Mouse (Mus musculus) heart, postnatal 14 days (tissue): Measurements from ENCODE around the gene Adgrg3. TPM values are rescaled to one million over a fixed set of nuclear protein-coding genes. Genes with fewer than 3 reads are reported as not detected.

Experiments used
- DNase-seq, 2 experiments: peaks; one replicate each; pipeline ENCODE4 v3.0.0; 2021 to 2022
- intact Hi-C: fragments of 180-260 bp; cut with DNase I; formaldehyde crosslinking; loops from one replicate; pipeline ENCODE4 v1.15.1; 2025
- total RNA-seq, 2 experiments: library from RNA; stranded (reverse); gene quantifications; 2 replicates each; pipeline ENCODE4 v1.2.3; 2021

The Adgrg3 gene
- total RNA-seq, 2 experiments from 2014 or later = 1.5 TPM

- no peak for DNase-seq
- intact Hi-C loops = no loop called here
Measured at GRCm38 (mm10) chr8:94992010-94992409, 25.5 kb upstream of the Adgrg3 start.

- DNase-seq = peak; percentile 76 to 80
- intact Hi-C loops = no loop called here
Measured at GRCm38 (mm10) chr8:94992534-94992933, 25.0 kb upstream of the Adgrg3 start.

- intact Hi-C loops = no loop called here
- DNase-seq = no peak
Measured at GRCm38 (mm10) chr8:94992996-94993724, 24.3 kb upstream of the Adgrg3 start.

DNA sequence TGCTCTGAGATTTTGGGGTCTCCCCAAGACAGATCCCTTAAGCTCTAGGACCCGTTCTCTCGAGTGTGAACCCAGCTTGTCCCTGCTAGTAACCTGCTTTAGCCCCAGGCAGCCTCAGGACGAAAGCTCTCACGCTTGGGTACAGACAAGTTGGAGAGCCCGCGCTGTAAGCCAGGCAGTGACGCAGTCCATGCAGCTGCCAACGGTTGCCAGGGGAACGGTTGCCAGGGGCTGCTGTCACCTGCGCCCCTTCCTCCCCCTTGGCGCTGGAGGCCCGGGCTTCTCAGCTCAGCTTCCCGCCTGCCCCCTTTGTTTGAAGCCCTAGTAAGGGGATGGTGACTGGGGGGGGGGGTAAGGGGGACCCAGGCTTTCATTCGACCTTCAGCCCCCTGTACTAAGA, 23.5 kb upstream of the Adgrg3 start:
- intact Hi-C loops = no loop called here
- DNase-seq = peak; percentile 54 to 70

DNA sequence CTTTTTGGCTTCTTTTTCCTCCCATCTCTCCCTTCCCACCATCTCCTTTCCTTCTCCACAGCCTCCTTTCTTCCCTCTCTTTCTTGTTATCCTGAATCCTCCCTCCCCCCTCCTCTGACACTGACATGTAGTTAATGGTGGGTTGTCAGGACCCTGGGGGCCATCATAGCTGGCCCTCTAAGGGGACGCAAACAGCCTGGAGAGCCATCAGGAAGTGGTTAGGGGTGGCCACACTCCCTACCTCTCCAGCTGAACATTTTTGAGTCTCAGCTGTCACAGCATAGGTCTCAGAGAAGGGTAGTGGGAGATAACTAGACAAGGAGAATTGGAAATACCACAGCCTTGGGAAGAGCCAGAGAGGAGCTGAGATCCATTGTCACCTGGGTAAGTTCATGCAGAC, 23.0 kb upstream of the Adgrg3 start:
- no peak for DNase-seq
- intact Hi-C loops = no loop called here

GRCm38 (mm10) chr8:94995336-94995893, 22.1 kb upstream of the Adgrg3 start:
- DNase-seq = no peak
- intact Hi-C loops = no loop called here

GRCm38 (mm10) chr8:94996037-94996436, 21.5 kb upstream of the Adgrg3 start:
- no peak for DNase-seq
- intact Hi-C loops = no loop called here

- DNase-seq = no peak
- intact Hi-C loops = no loop called here
Measured at GRCm38 (mm10) chr8:94996899-94997856, 20.3 kb upstream of the Adgrg3 start.

- no peak for DNase-seq
- intact Hi-C loops = no loop called here
Measured at GRCm38 (mm10) chr8:94997857-94998243, 19.6 kb upstream of the Adgrg3 start.

- intact Hi-C loops = no loop called here
- no peak for DNase-seq
Measured at GRCm38 (mm10) chr8:94998431-94998830, 19.1 kb upstream of the Adgrg3 start.

- intact Hi-C loops = no loop called here
Measured at GRCm38 (mm10) chr8:94999004-94999403, 18.5 kb upstream of the Adgrg3 start.

GRCm38 (mm10) chr8:94999956-95000355, 17.5 kb upstream of the Adgrg3 start:
- intact Hi-C loops = loop anchor here (5.0 kb wide), 2 partner anchors 123 to 202 kb away; partner anchors contain the start of genes Dok4 and Kifc3
- DNase-seq = peak in 1 of 2 experiments; percentile 60

More at GRCm38 (mm10) chr8:94999004-94999403, 18.5 kb upstream of the Adgrg3 start:
- DNase-seq = peak in 1 of 2 experiments; percentile 54

DNA sequence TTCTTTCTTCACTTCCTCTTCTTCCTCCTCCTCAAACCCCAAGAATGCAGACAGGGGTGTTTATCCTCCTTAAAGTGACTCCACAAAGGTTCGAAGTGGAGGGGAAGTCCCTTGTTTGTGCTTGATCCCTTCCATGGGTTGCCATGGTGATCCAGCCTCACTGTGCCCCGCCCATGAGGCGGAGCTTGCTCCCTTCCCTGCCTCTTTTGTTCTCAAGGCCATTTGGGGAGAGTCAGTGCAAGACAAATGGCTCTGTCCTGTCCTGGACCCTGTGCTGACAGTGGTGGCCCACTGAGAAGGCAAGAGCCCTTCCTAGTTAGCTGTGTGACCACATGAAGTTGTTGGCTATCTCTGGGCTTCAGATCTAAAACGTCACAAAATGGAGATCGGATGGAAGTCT, 16.8 kb upstream of the Adgrg3 start:
- DNase-seq = peak; percentile 63 to 68
- intact Hi-C loops = loop anchor here (1.0 to 5.0 kb wide), 3 partner anchors 50 to 202 kb away; partner anchors contain the start of genes Dok4 and Kifc3

- intact Hi-C loops = loop anchor here (1.0 to 5.0 kb wide), 3 partner anchors 51 to 201 kb away; partner anchors contain the start of genes Dok4 and Kifc3
- no peak for DNase-seq
Measured at GRCm38 (mm10) chr8:95001165-95001564, 16.3 kb upstream of the Adgrg3 start.

DNA sequence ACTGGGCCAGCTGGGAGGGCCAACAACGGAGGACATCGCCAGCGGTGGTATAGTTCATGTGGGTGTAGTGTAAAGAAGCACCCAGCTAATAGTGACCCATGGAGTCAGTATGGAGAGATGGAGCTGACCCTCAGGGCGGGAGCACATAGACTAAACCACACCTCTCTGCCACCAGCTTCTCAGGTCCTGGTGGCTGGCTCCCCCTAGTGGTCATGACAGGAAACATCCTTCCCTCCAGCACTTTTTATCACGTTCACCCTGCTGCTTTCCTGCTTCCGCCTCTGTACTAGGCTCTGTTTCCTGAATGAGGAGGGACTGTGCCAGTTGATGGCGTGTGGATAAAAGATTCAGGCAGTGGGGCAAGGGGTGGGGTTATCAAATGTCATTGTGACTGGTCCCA, 15.8 kb upstream of the Adgrg3 start:
- intact Hi-C loops = loop anchor here (1.0 to 5.0 kb wide), 3 partner anchors 51 to 201 kb away; partner anchors contain the start of genes Dok4 and Kifc3
- peak; percentile 76 to 83 for DNase-seq

DNA sequence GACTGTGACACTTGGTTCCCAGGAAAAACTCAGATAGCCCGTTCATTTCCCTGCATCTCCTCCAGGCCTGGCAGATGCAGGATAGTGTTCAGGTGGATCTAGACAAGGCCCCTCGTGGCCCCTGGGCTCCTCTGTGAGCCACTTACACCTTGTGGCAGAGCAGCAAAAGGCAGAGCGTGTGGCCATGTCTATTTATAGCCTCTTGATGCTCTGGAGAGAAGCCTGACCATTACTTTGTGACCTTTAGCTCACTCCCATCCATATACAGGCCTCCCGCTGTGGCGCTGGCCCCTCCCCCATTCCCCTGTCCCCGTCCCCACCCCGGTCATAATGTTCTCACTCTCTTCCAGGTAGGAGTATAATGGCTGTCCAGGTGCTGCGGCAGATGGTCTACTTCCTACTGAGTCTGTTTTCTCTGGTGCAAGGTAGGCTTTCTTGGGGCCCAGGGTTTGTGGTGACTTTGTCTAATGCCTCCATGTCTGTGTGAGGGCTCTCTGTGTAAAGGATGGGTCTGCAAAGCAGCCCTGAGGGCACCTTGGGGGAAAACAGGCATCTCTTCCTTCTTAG, 15.3 kb upstream of the Adgrg3 start:
- no peak for DNase-seq
- intact Hi-C loops = loop anchor here (5.0 kb wide), 2 partner anchors 125 to 200 kb away; partner anchors contain the start of genes Dok4 and Kifc3

DNA sequence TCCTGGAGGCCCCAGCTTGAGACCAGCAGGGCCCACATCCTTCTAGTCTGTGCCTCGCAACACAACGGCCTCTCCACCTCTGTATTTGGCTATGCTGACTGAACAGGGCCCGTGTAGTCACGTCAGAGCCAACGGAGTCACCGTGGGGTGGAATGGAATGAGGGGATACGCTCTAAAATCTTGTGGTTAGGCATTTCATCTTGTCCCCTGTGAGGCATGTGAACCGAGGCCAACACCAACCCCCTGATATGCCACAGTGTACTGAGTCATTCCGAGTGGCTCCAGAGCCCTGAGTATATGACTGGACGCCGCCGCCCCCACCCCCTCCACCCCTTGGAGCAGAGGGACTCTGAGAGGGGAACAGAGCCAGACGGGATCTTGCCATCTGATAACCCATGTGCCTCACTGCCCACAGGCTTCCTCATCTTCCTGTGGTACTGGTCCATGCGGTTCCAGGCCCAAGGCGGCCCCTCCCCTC, 5.0 kb upstream of the Adgrg3 start:
- DNase-seq = no peak
- intact Hi-C loops = no loop called here

- DNase-seq = no peak
- intact Hi-C loops = no loop called here
Measured at GRCm38 (mm10) chr8:95015866-95016265, 1.6 kb upstream of the Adgrg3 start.

- no peak for DNase-seq
- intact Hi-C loops = no loop called here
Measured at GRCm38 (mm10) chr8:95016684-95017083, 808 bp upstream of the Adgrg3 start.

DNA sequence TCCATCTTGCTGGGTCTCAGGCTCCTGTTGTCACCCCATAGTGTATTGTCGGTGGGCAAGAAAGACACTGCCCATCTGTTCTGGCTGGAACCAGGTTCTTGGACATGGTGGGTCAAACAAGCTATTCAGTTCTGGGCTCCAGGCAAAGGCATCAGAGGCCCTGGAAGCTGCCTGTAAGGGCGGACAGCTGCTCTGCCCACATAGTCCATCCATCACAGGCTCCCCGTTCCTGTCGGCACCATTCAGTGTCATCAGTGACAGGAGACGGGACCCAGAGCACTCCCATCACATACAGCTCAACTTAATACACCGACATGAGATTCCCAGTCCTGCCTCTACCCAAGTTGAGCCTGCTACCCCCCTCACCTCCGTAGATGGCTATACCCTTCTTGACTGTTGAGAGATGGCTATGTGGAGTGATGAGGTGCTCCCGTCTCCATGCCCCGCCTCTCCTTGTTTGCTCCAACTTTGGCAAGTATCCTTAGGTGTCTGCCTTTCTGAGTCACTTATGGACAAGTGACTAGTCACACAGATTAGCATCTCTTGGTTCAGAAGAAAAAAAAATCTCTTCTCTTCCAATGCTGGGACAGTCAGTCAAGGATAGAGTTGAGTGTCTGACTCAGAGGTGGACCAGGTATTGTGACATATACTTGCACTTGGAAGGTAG, 610 bp downstream of the Adgrg3 start:
- DNase-seq = no peak
- intact Hi-C loops = no loop called here
